Mouse (Mus musculus): ENCODE measurements around the gene Cdh1.

DNA sequence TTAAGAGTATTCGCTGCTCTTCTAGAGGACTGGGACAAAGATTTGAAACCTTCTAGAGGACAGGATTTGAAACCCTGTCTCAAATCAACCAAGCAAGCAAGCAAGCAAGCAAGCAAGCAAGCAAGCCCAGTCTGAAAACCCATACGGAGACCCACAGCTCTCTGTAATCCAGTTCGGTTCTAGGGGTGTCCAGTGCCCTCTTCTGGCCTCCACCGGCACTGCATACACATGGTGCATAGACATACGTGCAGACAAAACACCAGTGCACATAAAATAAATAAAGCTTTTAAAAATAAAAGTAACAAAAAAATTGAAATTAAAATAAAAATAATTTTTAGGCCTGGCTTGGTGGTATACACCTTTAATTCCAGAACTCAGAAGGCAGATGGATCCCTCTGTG is 49.1 kb upstream of the Cdh1 start:
- no peak for TF ChIP-seq MAZ (IDR thresholded peaks at IDR 0.05; ENCODE audit: low read depth, low read length)
- TF ChIP-seq USF1 (IDR thresholded peaks at IDR 0.05; ENCODE audit: low read depth, low read length): no peak

Measured in MEL (cell line).